Mouse (Mus musculus) stomach, embryonic 15.5 days (tissue): ENCODE data around the gene Tdrd9. TPM values are rescaled to one million over a fixed set of nuclear protein-coding genes. Genes with fewer than 3 reads are reported as not detected.
"Not testable (repeated sequence)": the region's sequence is repeated elsewhere in the genome, so short reads cannot be mapped to it uniquely, and the experiment has no call there.

ENCODE experiments used
- ATAC-seq: fragments of 200-750 bp; cut with Nextera tagmentation; 2 replicates; pipeline ENCODE4 v1.8.0; 2017; ENCODE audit warnings: low read depth, moderate number of reproducible peaks, moderate TSS enrichment; ENCODE audit not compliant: insufficient read depth, low FRiP score
- H3K27ac ChIP-seq: fragments of 300-500 bp; sonication (generic); 2 replicates; pipeline ENCODE4 v1.5.1; 2015; ENCODE audit warnings: mild to moderate bottlenecking, inconsistent platforms
- H3K27me3 ChIP-seq: fragments of 300-500 bp; sonication (generic); replicated peaks from 2 replicates; pipeline ENCODE4 v1.6.1; 2015; ENCODE audit warnings: inconsistent platforms
- H3K36me3 ChIP-seq: fragments of 300-500 bp; sonication (generic); 2 replicates; pipeline ENCODE4 v1.6.1; 2015; ENCODE audit warnings: inconsistent platforms
- H3K4me1 ChIP-seq: fragments of 300-500 bp; sonication (generic); 2 replicates; pipeline ENCODE4 v1.6.1; 2015; ENCODE audit warnings: inconsistent platforms
- H3K4me2 ChIP-seq: fragments of 300-500 bp; sonication (generic); 2 replicates; pipeline ENCODE4 v1.6.1; 2015; ENCODE audit warnings: mild to moderate bottlenecking, inconsistent platforms
- H3K4me3 ChIP-seq: fragments of 300-500 bp; sonication (generic); replicated peaks from 2 replicates; pipeline ENCODE4 v1.5.1; 2015; ENCODE audit warnings: inconsistent platforms
- H3K9ac ChIP-seq: fragments of 300-500 bp; sonication (generic); 2 replicates; pipeline ENCODE4 v1.6.1; 2015; ENCODE audit warnings: inconsistent platforms
- H3K9me3 ChIP-seq: fragments of 300-500 bp; sonication (generic); 2 replicates; pipeline ENCODE4 v1.6.1; 2016; ENCODE audit warnings: inconsistent platforms
- WGBS: fragments of 180-500 bp; shearing (Covaris S2); methylation state at CpG from one replicate; pipeline ENCODE4 v1.1.7; 2015; 5-methylcytosine and 5-hydroxymethylcytosine counted together
- polyA plus RNA-seq: library from polyadenylated mRNA; unstranded; fragments of >200 nt; fragmentation: Nextera tagmentation; extraction: Ambion mirVana; gene quantifications from 2 replicates; pipeline ENCODE4 v1.2.1, GENCODE M21; 2015

The Tdrd9 gene
- polyA plus RNA-seq, 1 experiment from 2014 or later: 0.23 TPM

- Histone ChIP-seq H3K4me2 (peak overlapping the region; percentile 16; the same call in 1 of the 2 replicates), H3K9ac (no peak overlapping the region), H3K4me3 (no peak overlapping the region), H3K27ac (no peak overlapping the region), H3K27me3 (no peaks in the 10 kb centered on the region), H3K4me1 (no peaks in the 10 kb centered on the region), H3K36me3 (no peaks in the 10 kb centered on the region), H3K9me3 (no peaks in the 10 kb centered on the region)
- 36% methylated on average over 12 of the region's 12 CpGs for WGBS
- no peak; the same call in 1 of the 2 replicates for ATAC-seq
Measured at GRCm38 (mm10) chr12:112012511-112013270, 41.3 kb downstream of the Tdrd9 start.

DNA sequence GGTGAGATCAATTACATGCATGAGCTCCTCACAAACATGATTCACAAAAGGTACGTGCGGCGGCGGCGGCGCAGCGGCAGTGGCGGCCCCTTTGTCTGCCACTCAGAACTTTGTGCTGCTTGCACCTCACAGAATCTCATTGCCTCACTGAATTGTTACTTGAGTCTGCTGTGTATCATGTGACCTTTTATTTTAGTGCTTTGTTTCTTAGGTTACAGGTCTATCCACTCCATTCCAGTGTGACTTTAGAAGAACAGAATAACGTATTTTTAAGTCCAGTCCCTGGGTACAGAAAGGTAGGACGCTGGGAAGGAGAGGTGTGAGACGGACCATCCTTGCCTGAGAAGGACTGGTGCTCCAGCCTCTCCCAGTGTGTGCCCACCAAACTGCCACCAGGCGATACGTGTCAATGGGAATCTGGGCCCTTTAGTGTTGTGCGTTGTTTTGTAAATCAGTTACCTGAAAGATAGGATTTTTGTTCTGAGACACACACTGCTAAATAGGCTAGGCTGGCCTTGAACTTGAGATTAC is 42.0 kb downstream of the Tdrd9 start:
- no peaks in the 10 kb centered on the region for H3K4me1 ChIP-seq
- no peak for ATAC-seq
- H3K27ac ChIP-seq: no peak overlapping the region
- H3K4me2 ChIP-seq: peak overlapping the region; percentile 16; the same call in 1 of the 2 replicates
- H3K4me3 ChIP-seq: no peak overlapping the region
- H3K27me3 ChIP-seq: no peaks in the 10 kb centered on the region
- 44% methylated on average over 14 of the region's 14 CpGs for WGBS
- H3K9ac ChIP-seq: no peak overlapping the region
- H3K36me3 ChIP-seq: no peaks in the 10 kb centered on the region
- no peaks in the 10 kb centered on the region for H3K9me3 ChIP-seq

GRCm38 (mm10) chr12:112016346-112016745 is 45.0 kb downstream of the Tdrd9 start:
- no peak overlapping the region for H3K27ac ChIP-seq
- 64% methylated on average over 4 of the region's 4 CpGs for WGBS
- ATAC-seq: no peak
- H3K27me3 ChIP-seq: no peaks in the 10 kb centered on the region
- no peak overlapping the region for H3K4me2 ChIP-seq
- H3K9ac ChIP-seq: no peak overlapping the region
- no peaks in the 10 kb centered on the region for H3K4me1 ChIP-seq
- no peak overlapping the region for H3K4me3 ChIP-seq
- no peaks in the 10 kb centered on the region for H3K36me3 ChIP-seq
- no peaks in the 10 kb centered on the region for H3K9me3 ChIP-seq

DNA sequence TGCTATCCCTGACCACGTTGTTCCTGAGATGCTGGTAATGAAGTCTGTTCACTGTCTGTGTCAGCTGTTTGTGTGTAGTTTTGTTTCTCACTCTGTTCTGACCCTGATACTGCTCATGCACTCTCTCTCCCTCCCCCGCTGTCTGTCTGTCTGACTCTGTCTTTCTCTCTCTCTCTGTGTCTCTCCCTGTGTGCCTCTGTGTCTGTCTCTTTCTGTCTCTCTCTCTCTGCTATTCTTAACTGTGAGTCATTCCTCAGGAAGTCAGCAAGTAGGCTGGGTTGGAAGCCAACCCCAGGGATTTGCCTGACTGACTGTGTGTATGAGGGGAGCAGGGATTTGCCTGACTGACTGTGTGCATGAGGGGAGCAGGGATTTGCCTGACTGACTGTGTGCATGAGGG is 51.9 kb downstream of the Tdrd9 start:
- Histone ChIP-seq H3K9ac (no peak overlapping the region), H3K9me3 (no peaks in the 10 kb centered on the region), H3K4me1 (no peaks in the 10 kb centered on the region), H3K4me3 (no peak overlapping the region), H3K4me2 (no peak overlapping the region), H3K27ac (no peak overlapping the region), H3K36me3 (no peaks in the 10 kb centered on the region), H3K27me3 (no peaks in the 10 kb centered on the region)
- WGBS: 76% methylated on average over 2 of the region's 2 CpGs
- no peak for ATAC-seq

DNA sequence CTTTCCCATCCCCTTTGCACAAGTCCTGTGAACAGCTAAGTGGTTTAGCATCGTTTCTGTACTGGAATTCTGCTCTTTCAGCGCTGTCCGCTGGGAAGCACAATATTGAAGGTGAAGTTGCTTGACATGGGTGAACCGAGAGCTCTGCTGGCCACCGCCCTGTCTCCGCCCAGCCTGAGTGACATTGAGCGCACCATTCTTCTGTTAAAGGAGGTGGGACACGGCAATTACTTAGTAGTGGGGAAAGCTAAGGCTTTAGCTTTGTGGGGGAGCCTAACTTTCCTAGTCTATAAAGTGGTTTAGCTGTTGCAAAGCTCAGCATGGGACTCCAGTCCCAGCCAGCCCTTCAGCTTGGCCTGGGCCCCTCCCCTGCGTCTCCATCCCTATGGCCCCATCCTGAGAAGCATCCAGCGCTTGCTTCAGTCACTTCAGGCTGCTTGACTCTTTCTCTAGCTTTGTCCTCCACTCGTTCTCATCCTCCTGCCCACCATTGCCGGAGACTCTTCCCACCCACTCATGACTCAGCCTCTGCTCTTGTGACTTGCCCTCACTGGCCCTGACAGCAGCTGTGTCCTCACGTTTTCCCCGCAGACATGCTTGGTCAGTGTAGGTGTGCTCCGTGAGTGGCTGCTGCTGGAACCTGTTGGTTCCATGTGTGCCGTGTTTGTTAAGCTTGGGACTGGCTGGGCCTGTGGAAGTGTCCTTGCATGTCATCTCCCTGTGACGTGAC is 53.4 kb downstream of the Tdrd9 start:
- Histone ChIP-seq H3K4me3 (no peak overlapping the region), H3K9ac (no peak overlapping the region), H3K27me3 (no peaks in the 10 kb centered on the region), H3K4me2 (no peak overlapping the region), H3K4me1 (no peaks in the 10 kb centered on the region), H3K9me3 (no peaks in the 10 kb centered on the region), H3K36me3 (no peaks in the 10 kb centered on the region), H3K27ac (no peak overlapping the region)
- no peak for ATAC-seq
- WGBS: 80% methylated on average over 17 of the region's 17 CpGs

DNA sequence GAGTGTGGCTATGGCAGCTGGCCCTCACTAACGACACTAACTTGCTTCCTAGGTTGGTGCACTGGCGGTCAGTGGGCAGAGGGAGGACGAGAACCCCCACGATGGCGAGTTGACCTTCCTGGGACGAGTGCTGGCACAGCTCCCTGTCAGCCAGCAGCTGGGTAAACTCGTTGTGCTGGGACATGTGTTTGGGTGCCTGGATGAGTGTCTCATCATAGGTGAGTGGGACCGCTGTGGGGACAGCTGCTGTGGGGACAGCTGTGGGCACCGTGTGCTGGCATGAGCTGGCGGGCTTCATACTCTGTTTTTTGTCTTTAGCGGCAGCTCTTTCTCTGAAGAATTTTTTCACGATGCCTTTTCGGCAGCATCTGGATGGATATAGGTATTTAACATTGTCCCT is 54.1 kb downstream of the Tdrd9 start:
- no peak for ATAC-seq
- Histone ChIP-seq H3K27ac (no peak overlapping the region), H3K4me3 (no peak overlapping the region), H3K4me1 (no peaks in the 10 kb centered on the region), H3K9ac (no peak overlapping the region), H3K4me2 (no peak overlapping the region), H3K36me3 (no peaks in the 10 kb centered on the region), H3K27me3 (no peaks in the 10 kb centered on the region), H3K9me3 (no peaks in the 10 kb centered on the region)
- WGBS: 86% methylated on average over 13 of the region's 13 CpGs

DNA sequence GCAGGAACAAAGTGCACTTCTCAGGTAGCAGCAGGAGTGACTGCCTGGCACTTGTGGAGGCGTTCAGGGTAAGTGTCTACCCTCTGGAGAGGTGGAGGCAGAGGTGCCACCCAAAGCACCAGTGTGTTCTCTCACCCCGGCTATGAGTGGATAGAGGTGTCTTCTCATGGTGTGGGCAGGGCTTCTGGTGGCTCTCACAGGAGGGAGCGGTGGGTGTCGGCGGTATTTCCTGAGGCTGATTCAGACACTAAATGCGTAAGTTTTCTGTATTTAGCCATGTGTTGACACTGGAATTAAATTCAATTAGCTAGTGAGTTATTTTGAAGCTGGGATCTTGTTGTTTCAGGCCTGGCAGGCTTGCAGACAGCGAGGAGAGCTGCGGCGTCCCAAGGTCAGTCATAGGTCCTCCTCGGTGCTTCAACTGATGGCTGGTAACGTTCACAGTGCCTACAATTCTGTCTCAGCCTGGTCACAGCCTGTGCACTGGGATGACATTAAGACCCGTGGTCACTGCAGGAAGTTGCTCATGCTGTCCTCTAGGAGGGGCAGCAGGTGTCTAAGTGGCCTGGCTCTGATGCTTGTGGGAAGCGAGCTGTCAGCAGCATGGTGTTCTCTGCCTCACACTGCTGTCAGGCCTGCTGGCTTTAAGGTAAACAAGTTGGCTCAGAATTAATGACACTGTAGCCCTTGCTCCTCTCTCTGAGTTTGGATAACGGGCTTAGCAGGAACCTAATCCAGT is 54.7 kb downstream of the Tdrd9 start:
- H3K27me3 ChIP-seq: no peaks in the 10 kb centered on the region
- no peak overlapping the region for H3K27ac ChIP-seq
- no peaks in the 10 kb centered on the region for H3K9me3 ChIP-seq
- no peak for ATAC-seq
- H3K4me1 ChIP-seq: no peaks in the 10 kb centered on the region
- H3K36me3 ChIP-seq: no peaks in the 10 kb centered on the region
- no peak overlapping the region for H3K9ac ChIP-seq
- 62% methylated on average over 14 of the region's 14 CpGs for WGBS
- no peak overlapping the region for H3K4me3 ChIP-seq
- no peak overlapping the region for H3K4me2 ChIP-seq

DNA sequence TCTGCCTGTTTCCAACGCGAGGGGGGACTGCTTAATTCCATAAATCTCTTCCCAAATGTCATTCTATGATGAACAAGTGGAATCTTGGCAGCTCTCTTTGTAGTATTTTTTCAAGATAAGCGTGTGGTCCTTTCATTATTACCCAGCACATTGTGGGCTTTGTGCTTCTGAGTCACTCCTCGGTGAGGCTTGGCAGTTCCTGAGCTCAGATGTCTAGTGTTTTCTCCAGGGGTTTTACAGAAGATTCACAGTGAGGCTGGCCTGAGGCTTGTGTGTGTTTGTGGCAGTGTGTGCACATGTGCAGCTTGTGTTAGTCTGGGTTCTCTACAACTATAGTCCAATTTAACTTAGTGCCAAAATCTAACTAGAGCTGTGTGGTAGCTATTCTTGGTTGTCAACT is 56.0 kb downstream of the Tdrd9 start:
- no peak overlapping the region for H3K27ac ChIP-seq
- no peak overlapping the region for H3K9ac ChIP-seq
- no peak for ATAC-seq
- 61% methylated on average over 4 of the region's 4 CpGs for WGBS
- no peaks in the 10 kb centered on the region for H3K36me3 ChIP-seq
- no peaks in the 10 kb centered on the region for H3K4me1 ChIP-seq
- no peak overlapping the region for H3K4me3 ChIP-seq
- H3K27me3 ChIP-seq: no peaks in the 10 kb centered on the region
- no peaks in the 10 kb centered on the region for H3K9me3 ChIP-seq
- no peak overlapping the region for H3K4me2 ChIP-seq

DNA sequence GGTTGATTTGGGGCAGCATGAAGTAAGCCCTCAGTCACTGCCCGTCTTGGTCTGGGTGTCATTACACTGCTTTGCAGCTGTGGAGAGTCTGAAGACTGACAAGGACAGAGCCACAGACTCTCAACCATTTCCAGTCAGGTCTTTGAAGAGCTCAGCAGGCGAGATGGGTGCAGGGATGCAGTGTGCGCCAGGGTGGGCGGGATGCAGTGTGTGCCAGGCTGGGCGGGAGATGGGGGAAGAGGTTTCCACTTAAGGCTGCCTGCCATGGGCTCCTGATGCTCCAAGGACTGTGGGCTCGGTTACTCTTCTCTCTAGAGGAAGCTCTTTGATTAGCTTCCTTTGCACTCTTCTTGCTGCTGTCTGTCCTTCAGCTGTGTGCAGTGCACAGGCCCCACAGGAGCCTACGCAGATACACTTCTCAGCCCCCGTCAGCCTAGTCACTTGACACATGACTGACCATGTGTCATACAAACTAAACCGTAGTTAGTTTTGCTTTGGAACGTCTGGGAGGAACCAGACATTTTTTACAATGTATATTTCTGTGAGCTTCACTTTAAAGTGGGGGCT is 62.1 kb downstream of the Tdrd9 start:
- Histone ChIP-seq H3K36me3 (no peaks in the 10 kb centered on the region), H3K4me2 (no peak overlapping the region), H3K9me3 (no peaks in the 10 kb centered on the region), H3K4me3 (no peak overlapping the region), H3K4me1 (no peaks in the 10 kb centered on the region), H3K27ac (no peak overlapping the region), H3K27me3 (no peaks in the 10 kb centered on the region), H3K9ac (no peak overlapping the region)
- WGBS: 77% methylated on average over 10 of the region's 10 CpGs
- no peak for ATAC-seq

GRCm38 (mm10) chr12:112035341-112036100 is 64.2 kb downstream of the Tdrd9 start:
- H3K4me3 ChIP-seq, H3K9ac ChIP-seq, H3K4me2 ChIP-seq, H3K27me3 ChIP-seq, H3K36me3 ChIP-seq, H3K4me1 ChIP-seq, ATAC-seq, H3K9me3 ChIP-seq, H3K27ac ChIP-seq: not testable (repeated sequence)
- WGBS: 78% methylated on average over 6 of the region's 6 CpGs

DNA sequence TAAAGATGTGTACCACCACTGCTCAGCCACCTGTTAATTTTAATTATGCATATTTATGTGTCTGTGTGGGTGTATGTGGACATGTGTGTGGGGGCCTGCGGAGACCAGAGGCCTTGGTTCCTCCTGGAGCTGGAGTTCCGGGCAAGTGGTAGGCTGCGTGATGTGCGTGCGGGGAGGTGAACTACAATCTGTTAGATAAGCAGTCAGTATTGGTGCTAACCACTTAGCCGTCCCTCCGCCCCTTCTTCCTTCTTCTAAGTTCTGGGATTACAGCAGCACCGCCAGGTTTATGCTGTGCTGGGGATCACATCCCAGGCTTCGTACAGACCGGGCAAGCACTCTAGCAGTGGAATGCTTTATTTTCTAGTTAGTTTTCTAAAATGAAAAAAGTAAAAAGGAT is 67.1 kb downstream of the Tdrd9 start:
- no peak overlapping the region for H3K4me2 ChIP-seq
- H3K27ac ChIP-seq: no peak overlapping the region
- no peaks in the 10 kb centered on the region for H3K9me3 ChIP-seq
- no peak overlapping the region for H3K4me3 ChIP-seq
- no peaks in the 10 kb centered on the region for H3K36me3 ChIP-seq
- no peak overlapping the region for H3K9ac ChIP-seq
- WGBS: 94% methylated on average over 10 of the region's 10 CpGs
- no peak for ATAC-seq
- H3K27me3 ChIP-seq: no peaks in the 10 kb centered on the region
- no peaks in the 10 kb centered on the region for H3K4me1 ChIP-seq
